Mouse (Mus musculus): ENCODE data around the gene Rhod. TPM values are rescaled to one million over a fixed set of nuclear protein-coding genes. Genes with fewer than 3 reads are reported as not detected.
A peak's percentile ranks its signal among the peaks of the same experiment; 100 is the strongest.

Rhod gene
- polyA plus RNA-seq (2016; fragmentation: Nextera tagmentation; extraction: Ambion mirVana): 10.3 and 11.6 TPM in 2 replicates

DNA sequence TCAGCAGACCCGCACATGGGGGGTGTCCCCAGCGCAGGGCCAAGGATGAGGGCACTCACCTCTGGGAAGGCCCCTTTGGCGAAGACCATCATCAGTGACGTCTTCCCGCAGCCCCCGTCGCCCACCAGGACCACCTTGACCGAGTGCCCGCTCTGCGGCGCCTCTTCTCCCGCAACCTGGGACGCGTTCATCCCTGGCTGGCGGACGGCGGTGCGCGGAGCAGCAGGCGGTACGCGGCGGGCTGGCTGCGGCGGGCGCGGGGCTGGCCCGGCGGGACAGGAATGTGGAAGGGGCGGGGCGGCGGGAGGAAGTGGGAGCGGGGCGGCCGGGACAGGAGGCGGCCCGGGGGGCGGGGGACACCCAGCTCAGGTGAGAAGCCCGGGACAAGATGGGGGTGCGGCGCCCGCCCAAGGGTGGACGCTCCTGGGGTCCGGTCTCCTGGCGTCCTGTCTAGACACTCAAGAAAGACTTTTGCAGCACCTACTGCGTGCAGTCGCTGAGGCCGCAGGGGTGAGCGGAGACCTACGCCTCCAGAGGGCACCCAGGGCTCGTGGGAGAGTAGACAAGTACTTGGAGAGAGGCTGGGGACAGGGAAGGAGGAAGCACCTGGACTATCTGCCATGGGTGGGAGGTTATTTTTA, at the start of gene Rhod:
TSS of gene Rhod (minus strand) at position 272 of the 641 bp plus-strand sequence.
- Histone ChIP-seq H3K4me3 (peak within 1 kb of the TSS; percentile 52), H3K27me3 (replicated peaks) (peaks cover 21% of the 10 kb centered on the region), H3K36me3 (no peaks in the 10 kb centered on the region), H3K27ac (no peak within 1 kb of the TSS), H3K4me1 (peaks cover 16% of the 10 kb centered on the region), H3K9me3 (0 out of 2 replicates have a peak, but pooled peaks cover 5% of the 10 kb centered on the region), H3K9ac (peak within 1 kb of the TSS; percentile 65), H3K4me2 (replicated peaks) (peak within 1 kb of the TSS; percentile 94)
- under 1% methylated on average over 51 of the region's 51 CpGs for WGBS
- ATAC-seq (ENCODE audit: low FRiP score, low read depth): peak; percentile 57

DNA sequence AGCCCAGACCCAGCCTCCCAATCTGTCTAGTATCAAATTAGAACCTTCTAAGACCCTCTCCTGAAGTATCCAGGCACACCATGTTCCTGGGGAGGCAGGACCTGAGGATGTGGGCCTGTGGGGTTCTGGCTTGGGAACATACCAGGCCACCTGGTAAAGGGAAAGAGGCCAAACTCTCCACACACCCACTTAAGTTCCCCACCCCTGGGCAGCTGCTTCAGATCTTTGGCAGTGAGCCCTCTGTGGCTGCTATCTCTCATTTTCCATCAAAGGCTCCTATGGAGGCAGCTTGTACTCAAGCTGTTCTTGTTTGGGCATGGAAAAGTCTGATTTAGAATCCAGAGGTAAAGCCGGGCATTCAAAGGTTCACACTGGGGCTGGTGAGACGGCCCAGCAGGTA, 48.6 kb upstream of the Rhod start:
- WGBS: 82% methylated on average over 2 of the region's 2 CpGs

DNA sequence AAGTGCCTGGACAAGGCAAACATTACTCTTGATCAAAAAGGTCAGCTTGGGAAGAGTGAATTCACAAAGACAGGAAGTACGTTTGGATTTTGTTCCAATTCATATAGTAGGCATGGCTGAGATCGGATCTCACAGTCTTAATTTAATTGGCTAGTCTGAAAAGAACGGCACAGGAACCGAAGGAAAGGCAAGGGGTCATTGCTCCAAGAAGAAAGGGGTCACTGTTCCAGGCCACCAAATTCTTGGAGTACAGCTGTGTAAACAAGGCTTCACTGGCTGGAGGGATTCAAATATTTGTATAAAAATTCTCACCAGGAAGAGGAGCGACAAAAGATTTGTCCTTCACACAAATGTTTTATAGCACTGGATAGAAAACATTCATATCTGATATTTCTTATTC, 45.8 kb upstream of the Rhod start:
- H3K4me2 ChIP-seq (replicated peaks): no peak overlapping the region
- 56% methylated on average over 5 of the region's 5 CpGs for WGBS
- no peaks in the 10 kb centered on the region for H3K4me1 ChIP-seq
- no peak overlapping the region for H3K27ac ChIP-seq
- H3K27me3 ChIP-seq (replicated peaks): no peaks in the 10 kb centered on the region
- no peak overlapping the region for H3K9ac ChIP-seq
- ATAC-seq (ENCODE audit: low FRiP score, low read depth): no peak
- H3K4me3 ChIP-seq: no peak overlapping the region
- no peaks in the 10 kb centered on the region for H3K36me3 ChIP-seq
- no peaks in the 10 kb centered on the region for H3K9me3 ChIP-seq

More for the DNA sequence above, 48.6 kb upstream of the Rhod start:
- H3K9ac ChIP-seq: no peak overlapping the region
- H3K4me2 ChIP-seq (replicated peaks): no peak overlapping the region
- no peak overlapping the region for H3K4me3 ChIP-seq
- H3K36me3 ChIP-seq: no peaks in the 10 kb centered on the region
- no peak overlapping the region for H3K27ac ChIP-seq
- H3K4me1 ChIP-seq: no peaks in the 10 kb centered on the region
- no peak for ATAC-seq (ENCODE audit: low FRiP score, low read depth)
- no peaks in the 10 kb centered on the region for H3K27me3 ChIP-seq (replicated peaks)
- H3K9me3 ChIP-seq: no peaks in the 10 kb centered on the region

DNA sequence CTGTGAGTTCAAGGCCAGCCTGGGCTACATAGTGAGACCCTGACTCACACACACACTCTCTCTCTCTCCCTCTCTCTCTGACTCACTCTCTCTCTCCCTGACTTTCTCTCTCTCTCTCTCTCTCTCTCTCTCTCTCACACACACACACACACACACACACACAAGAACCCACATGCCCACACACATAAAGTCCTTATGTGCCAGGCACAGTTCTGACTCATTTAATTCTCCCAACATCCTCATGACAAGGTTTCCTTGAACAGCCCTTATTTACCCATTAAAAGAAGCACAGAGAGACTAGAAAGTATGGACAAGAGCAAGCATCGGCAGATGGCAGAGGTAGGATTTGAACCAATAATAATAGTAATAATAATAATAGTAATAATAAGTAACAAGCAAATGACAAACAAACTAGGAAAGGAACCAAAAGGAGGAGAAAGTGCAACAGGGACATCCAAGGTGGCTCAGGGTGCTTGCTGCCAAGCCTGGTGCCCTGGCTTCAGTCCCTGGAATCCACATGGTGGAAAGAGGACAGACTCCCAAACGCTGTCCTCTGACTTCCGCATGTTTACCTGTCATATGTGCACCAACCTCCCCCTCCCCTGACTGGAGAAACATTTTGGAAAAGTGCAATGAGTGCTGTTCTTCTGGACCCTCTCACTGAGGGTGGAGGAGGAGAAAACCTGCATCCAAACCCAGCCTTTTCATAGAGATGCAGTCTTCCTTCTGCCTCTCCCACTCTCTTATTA, 43.1 kb upstream of the Rhod start:
- Histone ChIP-seq H3K9ac (no peak overlapping the region), H3K4me3 (no peak overlapping the region), H3K4me1 (no peaks in the 10 kb centered on the region), H3K4me2 (replicated peaks) (no peak overlapping the region), H3K9me3 (no peaks in the 10 kb centered on the region), H3K27ac (no peak overlapping the region), H3K27me3 (replicated peaks) (peaks cover 10% of the 10 kb centered on the region), H3K36me3 (no peaks in the 10 kb centered on the region)
- WGBS: 92% methylated on average over 3 of the region's 3 CpGs
- ATAC-seq (ENCODE audit: low FRiP score, low read depth): no peak

- WGBS: 64% methylated on average over 4 of the region's 4 CpGs
- Histone ChIP-seq H3K9me3 (no peaks in the 10 kb centered on the region), H3K36me3 (no peaks in the 10 kb centered on the region), H3K27ac (no peak overlapping the region), H3K4me3 (no peak overlapping the region), H3K4me2 (replicated peaks) (no peak overlapping the region), H3K9ac (no peak overlapping the region), H3K27me3 (replicated peaks) (peaks cover 20% of the 10 kb centered on the region), H3K4me1 (peaks cover 6% of the 10 kb centered on the region; the same call in 1 of the 2 replicates)
- ATAC-seq (ENCODE audit: low FRiP score, low read depth): no peak
Measured at GRCm38 (mm10) chr19:4481326-4481725, 42.1 kb upstream of the Rhod start.

DNA sequence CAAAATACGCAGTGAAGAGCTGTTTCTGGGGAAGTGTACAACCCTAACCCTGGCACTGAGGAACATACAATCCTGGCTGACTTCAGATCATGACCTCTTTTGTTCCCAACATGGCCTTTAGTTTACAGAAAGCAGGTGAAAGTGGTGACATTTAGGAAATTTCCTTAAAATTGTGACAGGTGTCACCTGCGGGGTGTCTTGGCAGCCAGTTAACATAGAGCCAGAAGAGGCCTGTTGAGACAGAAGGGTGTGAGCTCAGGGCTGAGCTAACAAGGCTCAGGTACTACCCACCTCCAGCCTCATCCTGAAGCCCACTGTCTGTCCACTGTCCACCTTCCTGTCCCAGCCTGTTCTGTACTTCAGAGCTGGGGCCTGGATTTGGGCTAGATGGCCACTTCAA, 40.8 kb upstream of the Rhod start:
- 91% methylated on average over 2 of the region's 2 CpGs for WGBS
- peaks cover 33% of the 10 kb centered on the region for H3K27me3 ChIP-seq (replicated peaks)
- H3K9me3 ChIP-seq: no peaks in the 10 kb centered on the region
- no peak overlapping the region for H3K9ac ChIP-seq
- H3K4me1 ChIP-seq: peaks cover 8% of the 10 kb centered on the region; the same call in 1 of the 2 replicates
- no peak overlapping the region for H3K4me2 ChIP-seq (replicated peaks)
- no peak overlapping the region for H3K27ac ChIP-seq
- no peak overlapping the region for H3K4me3 ChIP-seq
- no peak for ATAC-seq (ENCODE audit: low FRiP score, low read depth)
- H3K36me3 ChIP-seq: no peaks in the 10 kb centered on the region

- Histone ChIP-seq H3K4me3 (no peak overlapping the region), H3K9me3 (no peaks in the 10 kb centered on the region), H3K4me1 (peaks cover 8% of the 10 kb centered on the region; the same call in 1 of the 2 replicates), H3K27me3 (replicated peaks) (peaks cover 43% of the 10 kb centered on the region), H3K9ac (no peak overlapping the region), H3K27ac (no peak overlapping the region), H3K4me2 (replicated peaks) (no peak overlapping the region), H3K36me3 (no peaks in the 10 kb centered on the region)
- 31% methylated on average over 1 of the region's 1 CpGs for WGBS
- no peak for ATAC-seq (ENCODE audit: low FRiP score, low read depth)
Measured at GRCm38 (mm10) chr19:4478190-4478516, 38.9 kb upstream of the Rhod start.

DNA sequence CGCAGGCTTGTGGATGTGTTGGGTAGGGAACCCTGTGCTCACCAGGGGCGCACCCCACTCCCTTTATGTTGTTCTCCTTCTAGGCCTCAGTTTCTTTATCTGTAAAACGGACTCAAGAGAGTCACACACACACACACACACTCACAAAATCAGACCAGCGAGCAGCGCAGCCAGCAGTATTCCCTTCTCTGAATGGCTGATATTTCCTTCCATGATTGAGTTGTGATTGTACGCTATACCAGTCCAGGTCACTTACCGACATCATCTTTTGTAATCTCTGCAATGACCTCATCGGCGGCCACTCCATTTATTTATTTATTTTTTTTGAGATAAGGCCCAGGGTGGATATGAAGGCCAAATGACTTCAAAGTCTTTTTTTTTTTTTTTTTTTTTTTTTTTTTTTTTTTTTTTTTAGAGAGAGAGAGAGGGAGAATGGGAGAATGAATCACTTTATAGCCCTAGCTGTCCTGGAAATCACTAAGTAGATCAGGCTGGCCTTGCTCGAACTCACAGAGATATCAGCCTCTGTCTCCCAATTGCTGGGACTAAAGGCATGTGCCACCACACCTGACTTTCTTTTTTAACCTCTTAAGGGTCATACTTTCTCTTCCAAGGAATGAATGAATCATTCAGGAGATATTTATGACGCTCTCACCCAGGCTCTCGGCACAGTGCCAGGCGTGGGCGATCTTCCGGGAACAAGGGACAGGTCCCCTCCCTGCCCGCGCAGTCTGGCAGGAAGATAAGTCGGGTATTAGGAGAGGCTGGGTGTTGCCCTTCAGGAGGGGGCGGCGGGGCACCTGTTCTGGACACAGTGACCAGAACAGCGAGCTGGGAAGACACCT, 38.3 kb upstream of the Rhod start, which contains the start of gene Syt12:
TSS of gene Syt12 (minus strand) at position 103 of the 845 bp plus-strand sequence.
- WGBS: 35% methylated on average over 21 of the region's 21 CpGs
- Histone ChIP-seq H3K4me2 (replicated peaks) (peak within 1 kb of the TSS; percentile 94), H3K4me3 (peak within 1 kb of the TSS; percentile 46), H3K9me3 (no peaks in the 10 kb centered on the region), H3K4me1 (peaks cover 8% of the 10 kb centered on the region; the same call in 1 of the 2 replicates), H3K36me3 (no peaks in the 10 kb centered on the region), H3K27ac (no peak within 1 kb of the TSS), H3K9ac (peak within 1 kb of the TSS; percentile 61), H3K27me3 (replicated peaks) (peaks cover 43% of the 10 kb centered on the region)
- no peak; the same call in 1 of the 2 replicates for ATAC-seq (ENCODE audit: low FRiP score, low read depth)

DNA sequence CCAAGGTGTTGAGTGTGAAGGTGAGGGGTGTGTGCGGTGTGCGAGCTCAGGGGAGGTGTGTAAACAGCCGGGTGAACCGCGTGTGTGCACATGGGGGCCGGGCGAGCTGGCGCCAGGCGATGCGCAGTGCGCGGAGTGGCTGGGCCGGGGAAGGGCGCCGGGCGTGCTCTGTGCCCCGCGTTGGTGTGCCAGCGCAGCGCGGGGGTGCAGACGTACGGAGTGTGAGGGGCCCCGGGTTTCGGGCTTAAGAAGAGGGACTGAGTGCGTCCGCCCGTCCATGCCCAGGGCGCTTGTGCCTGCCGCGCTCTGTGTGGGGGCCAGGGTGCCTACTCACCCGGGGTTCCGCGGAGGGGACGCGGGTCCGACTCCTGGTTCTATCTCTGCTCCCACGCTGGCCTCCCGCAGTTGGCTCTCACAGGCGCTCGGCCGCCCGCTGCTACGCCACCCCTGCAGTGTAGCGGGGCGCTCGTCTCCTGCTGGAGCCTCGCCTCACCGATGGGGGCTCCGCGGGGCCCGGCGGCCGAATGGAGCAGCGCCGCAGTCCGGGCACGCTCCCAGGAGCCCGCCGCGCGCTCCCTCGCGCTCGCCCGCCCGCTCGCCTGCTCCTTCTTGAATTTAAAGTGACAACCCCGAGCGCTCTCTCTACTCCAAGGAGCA, 37.5 kb upstream of the Rhod start:
- no peak overlapping the region for H3K27ac ChIP-seq
- under 1% methylated on average over 70 of the region's 70 CpGs for WGBS
- peak overlapping the region; percentile 61 for H3K9ac ChIP-seq
- H3K4me2 ChIP-seq (replicated peaks): peak overlapping the region; percentile 94
- peaks cover 8% of the 10 kb centered on the region; the same call in 1 of the 2 replicates for H3K4me1 ChIP-seq
- H3K27me3 ChIP-seq (replicated peaks): peaks cover 43% of the 10 kb centered on the region
- no peaks in the 10 kb centered on the region for H3K9me3 ChIP-seq
- ATAC-seq (ENCODE audit: low FRiP score, low read depth): peak; percentile 70
- peak overlapping the region; percentile 46 for H3K4me3 ChIP-seq
- no peaks in the 10 kb centered on the region for H3K36me3 ChIP-seq

GRCm38 (mm10) chr19:4475224-4475925, 36.1 kb upstream of the Rhod start:
- H3K27me3 ChIP-seq (replicated peaks): peaks cover 43% of the 10 kb centered on the region
- H3K9ac ChIP-seq: no peak overlapping the region
- no peaks in the 10 kb centered on the region for H3K36me3 ChIP-seq
- WGBS: 79% methylated on average over 11 of the region's 11 CpGs
- no peak overlapping the region for H3K27ac ChIP-seq
- peaks cover 8% of the 10 kb centered on the region; the same call in 1 of the 2 replicates for H3K4me1 ChIP-seq
- H3K4me2 ChIP-seq (replicated peaks): no peak overlapping the region
- H3K9me3 ChIP-seq: no peaks in the 10 kb centered on the region
- H3K4me3 ChIP-seq: no peak overlapping the region
- ATAC-seq (ENCODE audit: low FRiP score, low read depth): no peak

GRCm38 (mm10) chr19:4474739-4475138, 35.5 kb upstream of the Rhod start:
- H3K9me3 ChIP-seq: no peaks in the 10 kb centered on the region
- no peak overlapping the region for H3K27ac ChIP-seq
- WGBS: 57% methylated on average over 3 of the region's 3 CpGs
- no peak overlapping the region for H3K4me2 ChIP-seq (replicated peaks)
- no peak for ATAC-seq (ENCODE audit: low FRiP score, low read depth)
- H3K4me3 ChIP-seq: no peak overlapping the region
- no peak overlapping the region for H3K9ac ChIP-seq
- H3K4me1 ChIP-seq: peaks cover 8% of the 10 kb centered on the region; the same call in 1 of the 2 replicates
- peaks cover 42% of the 10 kb centered on the region for H3K27me3 ChIP-seq (replicated peaks)
- H3K36me3 ChIP-seq: no peaks in the 10 kb centered on the region
